Mouse (Mus musculus): Measurements from ENCODE around the gene Smc4.

Smc4 gene

GRCm38 (mm10) chr3:69004437-69005337 is at the start of gene Smc4, which contains the start of gene Ift80:
Gene Smc4 (plus strand): TSS chr3:69004738.
Gene Ift80 (minus strand): TSS chr3:69004570.
- DNase-seq: peak; percentile 97

- DNase-seq: no peak
Measured at GRCm38 (mm10) chr3:68956454-68956853, 48.1 kb upstream of the Smc4 start.

- DNase-seq: no peak
Measured at GRCm38 (mm10) chr3:68957413-68957812, 47.1 kb upstream of the Smc4 start.

- peak; percentile 9 to 41 for DNase-seq
Measured at GRCm38 (mm10) chr3:68964682-68965081, 39.9 kb upstream of the Smc4 start.

- no peak for DNase-seq
Measured at GRCm38 (mm10) chr3:68966527-68967285, 37.8 kb upstream of the Smc4 start.

GRCm38 (mm10) chr3:68967404-68967803 is 37.1 kb upstream of the Smc4 start:
- no peak for DNase-seq

GRCm38 (mm10) chr3:68969091-68969590 is 35.4 kb upstream of the Smc4 start:
- DNase-seq: no peak

- DNase-seq: no peak
Measured at GRCm38 (mm10) chr3:68973574-68973973, 31.0 kb upstream of the Smc4 start.

- DNase-seq: no peak
Measured at GRCm38 (mm10) chr3:68974639-68975532, 29.7 kb upstream of the Smc4 start.

GRCm38 (mm10) chr3:68975533-68976490 is 28.7 kb upstream of the Smc4 start:
- DNase-seq: no peak

- DNase-seq: no peak
Measured at GRCm38 (mm10) chr3:68977696-68978095, 26.8 kb upstream of the Smc4 start.

GRCm38 (mm10) chr3:68979187-68979586 is 25.4 kb upstream of the Smc4 start:
- DNase-seq: no peak

GRCm38 (mm10) chr3:68980898-68981297 is 23.6 kb upstream of the Smc4 start:
- no peak for DNase-seq

GRCm38 (mm10) chr3:68986550-68986949 is 18.0 kb upstream of the Smc4 start:
- DNase-seq: no peak

GRCm38 (mm10) chr3:69002781-69003180 is 1.8 kb upstream of the Smc4 start:
- no peak for DNase-seq

GRCm38 (mm10) chr3:69004055-69004436 is 492 bp upstream of the Smc4 start:
- no peak for DNase-seq

- peak; percentile 44 to 61 for DNase-seq
Measured at GRCm38 (mm10) chr3:69005338-69006245, 1.1 kb downstream of the Smc4 start.

GRCm38 (mm10) chr3:69006246-69006760 is 1.8 kb downstream of the Smc4 start:
- DNase-seq: no peak

GRCm38 (mm10) chr3:69008873-69009272 is 4.3 kb downstream of the Smc4 start:
- DNase-seq: no peak

GRCm38 (mm10) chr3:69017181-69017580 is 12.6 kb downstream of the Smc4 start:
- DNase-seq: no peak

Data from cerebellum, postnatal 14 days (tissue).